Mouse (Mus musculus) lung, adult 2 months (tissue): ENCODE results near the gene Polg. TPM values are rescaled to one million over a fixed set of nuclear protein-coding genes. Genes with fewer than 3 reads are reported as not detected.

Experiments
- DNase-seq: peaks from one replicate; pipeline ENCODE4 v3.0.0; 2022
- H3K4me1 ChIP-seq: fragments of 200-500 bp; 2 replicates; pipeline ENCODE4 v1.6.1; 2011; ENCODE audit warnings: low read length; ENCODE audit not compliant: control insufficient read depth, insufficient read depth
- H3K4me3 ChIP-seq: fragments of 200-500 bp; replicated peaks from 2 replicates; pipeline ENCODE3; 2011; ENCODE audit warnings: low read depth, mild to moderate bottlenecking, control low read depth, low read length; ENCODE audit errors: extremely low read depth
- CTCF ChIP-seq: fragments of 200-500 bp; IDR thresholded peaks from 2 replicates; pipeline ENCODE4 v1.5.1; 2011; ENCODE audit warnings: mild to moderate bottlenecking, low read length, control low read depth; ENCODE audit not compliant: insufficient read depth
- POLR2A ChIP-seq: fragments of 200-500 bp; IDR thresholded peaks from 2 replicates; pipeline ENCODE4 v1.6.1; 2011; ENCODE audit warnings: low read depth, mild to moderate bottlenecking, control low read depth, low read length, borderline replicate concordance; ENCODE audit errors: extremely low read depth
- WGBS: fragments of 180-500 bp; shearing (Covaris S2); methylation state at CpG from one replicate; pipeline ENCODE4 v1.1.7; 2018; 5-methylcytosine and 5-hydroxymethylcytosine counted together
- polyA plus RNA-seq: library from polyadenylated mRNA; depleted of rRNA; stranded (reverse); fragments of >200 nt; gene quantifications from 2 replicates; pipeline ENCODE4 v1.2.3, GENCODE M21; 2012

Polg gene
- polyA plus RNA-seq, 1 experiment: 61.4 TPM

GRCm38 (mm10) chr7:79503656-79504250 lies 37.6 kb upstream of the Polg start:
- Histone ChIP-seq H3K4me1 (no peaks in the 10 kb centered on the region; the same call in 1 of the 2 replicates), H3K4me3 (no peak overlapping the region)
- 5% methylated on average over 5 of the region's 5 CpGs for WGBS
- no peak for TF ChIP-seq POLR2A
- no peak for TF ChIP-seq CTCF
- no peak for DNase-seq

GRCm38 (mm10) chr7:79503103-79503455 lies 36.9 kb upstream of the Polg start:
- no peaks in the 10 kb centered on the region; the same call in 1 of the 2 replicates for H3K4me1 ChIP-seq
- TF ChIP-seq POLR2A (no peak), CTCF (no peak)
- 14% methylated on average over 6 of the region's 6 CpGs for WGBS
- no peak overlapping the region for H3K4me3 ChIP-seq
- DNase-seq: no peak

GRCm38 (mm10) chr7:79502152-79503102 lies 36.3 kb upstream of the Polg start:
- no peak for DNase-seq
- no peak for TF ChIP-seq CTCF
- 8% methylated on average over 10 of the region's 10 CpGs for WGBS
- no peak overlapping the region for H3K4me3 ChIP-seq
- no peaks in the 10 kb centered on the region; the same call in 1 of the 2 replicates for H3K4me1 ChIP-seq

GRCm38 (mm10) chr7:79501581-79502031 lies 35.4 kb upstream of the Polg start:
- 5% methylated on average over 8 of the region's 8 CpGs for WGBS
- H3K4me3 ChIP-seq: no peak overlapping the region
- TF ChIP-seq CTCF (no peak), POLR2A (no peak)
- DNase-seq: no peak
- no peaks in the 10 kb centered on the region; the same call in 1 of the 2 replicates for H3K4me1 ChIP-seq

GRCm38 (mm10) chr7:79500681-79501306 lies 34.6 kb upstream of the Polg start:
- no peak overlapping the region for H3K4me3 ChIP-seq
- 6% methylated on average over 3 of the region's 3 CpGs for WGBS
- H3K4me1 ChIP-seq: no peaks in the 10 kb centered on the region; the same call in 1 of the 2 replicates
- TF ChIP-seq CTCF (no peak), POLR2A (no peak)
- no peak for DNase-seq

GRCm38 (mm10) chr7:79499596-79500570 lies 33.7 kb upstream of the Polg start:
- no peak for DNase-seq
- WGBS: 2% methylated on average over 64 of the region's 72 CpGs

GRCm38 (mm10) chr7:79498965-79499595 lies 32.9 kb upstream of the Polg start:
- 3% methylated on average over 35 of the region's 35 CpGs for WGBS
- H3K4me3 ChIP-seq: no peak overlapping the region
- peak; percentile 43 for DNase-seq
- TF ChIP-seq POLR2A: no peak
- TF ChIP-seq CTCF: no peak
- no peaks in the 10 kb centered on the region for H3K4me1 ChIP-seq

More at GRCm38 (mm10) chr7:79499596-79500570, 33.7 kb upstream of the Polg start:
- TF ChIP-seq CTCF: no peak
- no peak for TF ChIP-seq POLR2A
- H3K4me1 ChIP-seq: no peaks in the 10 kb centered on the region; the same call in 1 of the 2 replicates
- H3K4me3 ChIP-seq: no peak overlapping the region

- no peak for DNase-seq
- TF ChIP-seq CTCF (no peak), POLR2A (no peak)
- 7% methylated on average over 6 of the region's 6 CpGs for WGBS
These were observed 32.2 kb upstream of the Polg start for GRCm38 (mm10) chr7:79498356-79498755.

GRCm38 (mm10) chr7:79497701-79498115 lies 31.5 kb upstream of the Polg start:
- no peak for DNase-seq
- 15% methylated on average over 20 of the region's 20 CpGs for WGBS
- Histone ChIP-seq H3K4me3 (no peak overlapping the region), H3K4me1 (no peaks in the 10 kb centered on the region)
- TF ChIP-seq CTCF (no peak), POLR2A (no peak)

More at GRCm38 (mm10) chr7:79498356-79498755, 32.2 kb upstream of the Polg start:
- no peaks in the 10 kb centered on the region for H3K4me1 ChIP-seq
- H3K4me3 ChIP-seq: no peak overlapping the region
